Comparison of ENCODE assay signal across 9 mouse cellular contexts in the genomic region with DNA sequence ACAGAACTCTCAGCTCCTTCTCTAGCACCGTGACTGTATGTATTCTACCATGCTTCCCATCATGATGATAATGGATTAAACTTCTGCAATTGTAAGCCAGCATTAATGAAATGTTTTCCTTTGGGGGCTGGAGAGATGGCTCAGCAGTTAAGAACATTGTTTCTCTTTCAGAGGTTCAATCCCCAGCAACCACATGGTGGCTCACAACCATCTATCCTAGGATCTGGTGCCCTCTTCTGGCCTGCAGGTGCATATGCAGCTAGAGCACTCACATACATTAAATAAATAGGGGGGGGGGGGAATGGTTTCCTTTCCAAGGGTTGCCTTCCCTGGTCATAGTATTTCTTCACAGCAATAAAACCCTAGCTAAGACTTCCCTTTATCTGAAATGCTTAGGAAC. TPM values are rescaled to one million over a fixed set of nuclear protein-coding genes. Genes with fewer than 3 reads are reported as not detected.
DNase-seq lines count a peak whose midpoint lies in the region; ATAC-seq and TF ChIP-seq lines count a peak whose summit lies in the region.
"Had no signal": no experiment of that assay in that cellular context is flagged by ENCODE, and none has a peak within 500 bp of the region (broad histone marks: within the 10 kb centered on the region; RNA-seq: fewer than 3 reads in every experiment).

No protein-coding gene starts in this region.

- H3K27me3 ChIP-seq in lung, embryonic 14.5 days (ENCODE audit: insufficient read depth, low read length): no peaks in the 10 kb centered on the region
- no peaks in the 10 kb centered on the region for H3K27me3 ChIP-seq in small intestine, adult 2 months (ENCODE audit: control insufficient read depth, insufficient read depth, low read length)
- no peaks in the 10 kb centered on the region for H3K27me3 ChIP-seq in midbrain, embryonic 16.5 days (ENCODE audit: control insufficient read depth, insufficient read depth, low read depth, low read length)

- H3K4me1 ChIP-seq in lung, embryonic 14.5 days (ENCODE audit: insufficient read depth): no peaks in the 10 kb centered on the region
- H3K4me1 ChIP-seq in small intestine, adult 2 months (ENCODE audit: control insufficient read depth, insufficient read depth, insufficient read length, low read length): no peaks in the 10 kb centered on the region
- no peaks in the 10 kb centered on the region for H3K4me1 ChIP-seq in midbrain, embryonic 16.5 days (ENCODE audit: control insufficient read depth, insufficient read depth, low read length)

- TF ChIP-seq CTCF in lung, embryonic 14.5 days (IDR thresholded peaks at IDR 0.05; ENCODE audit: low read depth): peak; percentile 69
- peak; percentile 59; the same call in 1 of the 2 replicates for TF ChIP-seq CTCF in small intestine, adult 2 months (IDR thresholded peaks at IDR 0.05; ENCODE audit: extremely low read depth, insufficient read length, insufficient replicate concordance, low read depth, low read length)

- intact Hi-C loops in left cerebral cortex, postnatal 36 days (cut with DNase I): no loop called here

- DNase-seq in adrenal gland, postnatal 14 days: peak; percentile 59
- no peak for DNase-seq in adrenal gland, postnatal 25 days
- peak; percentile 57 for DNase-seq in lung, embryonic 14.5 days
- no peak for DNase-seq in lung, adult 18-20 months
- DNase-seq in embryo, embryonic 10.5 days (ENCODE audit: low spot score): peak; percentile 56
- DNase-seq in left cerebral cortex, postnatal 36 days (ENCODE audit: low spot score in 2 of 2): no peak

- H3K9ac ChIP-seq in lung, embryonic 14.5 days: no peak overlapping the region
- no peak overlapping the region for H3K9ac ChIP-seq in midbrain, embryonic 16.5 days (ENCODE audit: low read depth, low read length)

- WGBS in lung, embryonic 14.5 days: 96% methylated on average over 1 of the region's 1 CpGs
- 98% methylated on average over 1 of the region's 1 CpGs for WGBS in small intestine, adult 2 months
- 69% methylated on average over 1 of the region's 1 CpGs for WGBS in midbrain, embryonic 16.5 days

- H3K36me3 ChIP-seq in lung, embryonic 14.5 days (ENCODE audit: insufficient read depth): peaks cover 95% of the 10 kb centered on the region
- peaks cover 39% of the 10 kb centered on the region for H3K36me3 ChIP-seq in small intestine, adult 2 months (ENCODE audit: control insufficient read depth, insufficient read depth, low read length)
- H3K36me3 ChIP-seq in midbrain, embryonic 16.5 days (ENCODE audit: control insufficient read depth, insufficient read depth, low read length): peaks cover 46% of the 10 kb centered on the region

- no peak overlapping the region for H3K4me2 ChIP-seq in lung, embryonic 14.5 days
- no peak overlapping the region for H3K4me2 ChIP-seq in midbrain, embryonic 16.5 days (ENCODE audit: low read length)

- ATAC-seq in lung, embryonic 14.5 days (ENCODE audit: insufficient read depth): no peak
- no peak for ATAC-seq in midbrain, embryonic 16.5 days

- H3K27ac ChIP-seq in lung, embryonic 14.5 days (ENCODE audit: low read depth): no peak overlapping the region
- no peak overlapping the region for H3K27ac ChIP-seq in small intestine, adult 2 months (ENCODE audit: insufficient read depth, low read depth, low read length)
- no peak overlapping the region for H3K27ac ChIP-seq in midbrain, embryonic 16.5 days (ENCODE audit: low read length)

- H3K9me3 ChIP-seq in lung, embryonic 14.5 days (ENCODE audit: low read depth, low read length): no peaks in the 10 kb centered on the region
- H3K9me3 ChIP-seq in midbrain, embryonic 16.5 days (replicated peaks; ENCODE audit: control insufficient read depth, low read length, poor library complexity, severe bottlenecking): no peaks in the 10 kb centered on the region

- TF ChIP-seq POLR2A in small intestine, adult 2 months (IDR thresholded peaks at IDR 0.05; ENCODE audit: low read depth, low read length): no peak

- H3K4me3 ChIP-seq in lung, embryonic 14.5 days (ENCODE audit: low read depth, low read length): no peak overlapping the region
- no peak overlapping the region for H3K4me3 ChIP-seq in small intestine, adult 2 months (ENCODE audit: low read depth, low read length)
- no peak overlapping the region for H3K4me3 ChIP-seq in midbrain, embryonic 16.5 days (ENCODE audit: low read depth, low read length)

RNA-seq across cellular contexts. Expression of gene Bmp8a, which starts 49.1 kb away (rescaled TPM):
- total RNA-seq in adrenal gland, postnatal 14 days (2021): 0.34 TPM in 1 of 2 replicates, not detected in the other
- not detected in 2 replicates for total RNA-seq in adrenal gland, postnatal 25 days (2021)
- polyA plus RNA-seq in lung, embryonic 14.5 days (2014; fragmentation: Nextera tagmentation; extraction: Ambion mirVana): 0.11 and 0.30 TPM in 2 replicates
- 23.9 and 72.2 TPM in 2 replicates for polyA plus RNA-seq in small intestine, adult 2 months (2012; rRNA removed)
- total RNA-seq in left cerebral cortex, postnatal 36 days (2021): under 1 TPM in 1 of 2 experiments, not detected in 1; 0.32 TPM
- 0.21 TPM in 1 of 2 replicates, not detected in the other for polyA plus RNA-seq in midbrain, embryonic 16.5 days (2015; fragmentation: Nextera tagmentation; extraction: Ambion mirVana)
- total RNA-seq: hematopoietic stem cell, adult 5-6 weeks had no signal

Comparison
In these comparisons a context has a peak if more than half of its experiments do, and no peak if none do; other contexts are left out.
1. DNase-seq: peak in adrenal gland, postnatal 14 days (single experiment), lung, embryonic 14.5 days (single experiment) and embryo, embryonic 10.5 days (single experiment); none in adrenal gland, postnatal 25 days (single experiment), lung, adult 18-20 months (0 of 2) and left cerebral cortex, postnatal 36 days (0 of 2).